Mouse (Mus musculus) CH12.LX (cell line): ENCODE results near the gene Sumo3. TPM values are rescaled to one million over a fixed set of nuclear protein-coding genes. Genes with fewer than 3 reads are reported as not detected.

Experiments
- DNase-seq: peaks from one replicate; pipeline ENCODE4 v3.0.0-alpha.2; 2013; ENCODE audit errors: extremely low read depth
- H3K27ac ChIP-seq: 2 replicates; pipeline ENCODE4 v1.5.1; 2012; ENCODE audit warnings: low read depth, mild to moderate bottlenecking, control low read depth, moderate library complexity; ENCODE audit not compliant: insufficient read depth
- H3K27me3 ChIP-seq: replicated peaks from 2 replicates; pipeline ENCODE3; 2012; ENCODE audit warnings: inconsistent platforms
- H3K36me3 ChIP-seq, 2 experiments: replicated peaks in 1 of 2; 2 replicates each; pipeline versions ENCODE3 to v1.6.1; 2012; ENCODE audit warnings: inconsistent platforms in 1 of 2, low read length in 1 of 2, mild to moderate bottlenecking in 1 of 2, mixed read lengths in 1 of 2, moderate library complexity in 1 of 2; ENCODE audit not compliant: control insufficient read depth in 1 of 2, insufficient read depth in 1 of 2
- H3K4me1 ChIP-seq, 2 experiments: 2 replicates each; pipeline ENCODE4 v1.6.1; 2012; ENCODE audit warnings: inconsistent platforms in 1 of 2, moderate library complexity in 1 of 2; ENCODE audit not compliant: insufficient read depth in 2 of 2, control insufficient read depth in 1 of 2
- H3K4me2 ChIP-seq: 2 replicates; pipeline ENCODE4 v1.6.1; 2012; ENCODE audit warnings: low read depth, mild to moderate bottlenecking, control low read depth; ENCODE audit not compliant: poor library complexity, insufficient read depth, severe bottlenecking
- H3K4me3 ChIP-seq, 3 experiments: fragments of 150-350 bp in 1 of 3; sonication (generic) in 1 of 3; replicated peaks in 1 of 3; 2 replicates each; pipeline versions ENCODE3 to v1.5.1; 2011 to 2012; ENCODE audit warnings: low read depth in 2 of 3, low read length in 2 of 3, mild to moderate bottlenecking in 2 of 3, moderate library complexity in 2 of 3, control low read depth in 1 of 3, improper control_type of control experiment in 1 of 3, inconsistent platforms in 1 of 3, mixed read lengths in 1 of 3; ENCODE audit not compliant: poor library complexity in 1 of 3
- H3K79me2 ChIP-seq: replicated peaks from 2 replicates; pipeline ENCODE4 v1.6.1; 2012; ENCODE audit warnings: mild to moderate bottlenecking, moderate library complexity; ENCODE audit not compliant: control insufficient read depth, poor library complexity, insufficient read depth, severe bottlenecking; ENCODE audit errors: extremely low read depth
- H3K9ac ChIP-seq: 2 replicates; pipeline ENCODE4 v1.6.1; 2012; ENCODE audit warnings: low read depth, mild to moderate bottlenecking, control low read depth, moderate library complexity; ENCODE audit not compliant: insufficient read depth
- H3K9me3 ChIP-seq: replicated peaks from 2 replicates; pipeline ENCODE3; 2012; ENCODE audit warnings: low read length, inconsistent platforms, mixed read lengths
- CHD1 ChIP-seq: IDR thresholded peaks from 2 replicates; pipeline ENCODE4 v1.6.1; 2012; ENCODE audit warnings: low read depth, low read length, improper control_type of control experiment, inconsistent platforms
- CHD2 ChIP-seq: IDR thresholded peaks from 2 replicates; pipeline ENCODE4 v1.6.1; 2011; ENCODE audit warnings: low read length, improper control_type of control experiment
- ELF1 ChIP-seq: IDR thresholded peaks from 2 replicates; pipeline ENCODE4 v1.6.1; 2014; ENCODE audit warnings: low read depth, mild to moderate bottlenecking, inconsistent platforms, low read length, improper control_type of control experiment
- ETS1 ChIP-seq: conservative IDR thresholded peaks from 2 replicates; pipeline ENCODE4 v1.6.1; 2012; ENCODE audit warnings: low read depth, mild to moderate bottlenecking, inconsistent platforms, low read length, improper control_type of control experiment, moderate library complexity
- GABPA ChIP-seq: IDR thresholded peaks from 2 replicates; pipeline ENCODE4 v1.6.1; 2012; ENCODE audit warnings: low read depth, low read length, improper control_type of control experiment, inconsistent platforms; ENCODE audit not compliant: insufficient replicate concordance
- HCFC1 ChIP-seq: IDR thresholded peaks from 2 replicates; pipeline ENCODE4 v1.6.1; 2012; ENCODE audit warnings: low read depth, mild to moderate bottlenecking, inconsistent platforms, low read length, improper control_type of control experiment
- JUN ChIP-seq: IDR thresholded peaks from 2 replicates; pipeline ENCODE4 v1.6.1; 2011; ENCODE audit warnings: low read depth, mild to moderate bottlenecking, low read length, improper control_type of control experiment, moderate library complexity; ENCODE audit not compliant: insufficient read depth
- JUND ChIP-seq: conservative IDR thresholded peaks from 2 replicates; pipeline ENCODE4 v1.6.1; 2011; ENCODE audit warnings: low read depth, low read length, improper control_type of control experiment
- KAT2A ChIP-seq: IDR thresholded peaks from 2 replicates; pipeline ENCODE4 v1.6.1; 2012; ENCODE audit warnings: low read length, improper control_type of control experiment, inconsistent platforms; ENCODE audit not compliant: insufficient replicate concordance
- MAFK ChIP-seq: IDR thresholded peaks from 2 replicates; pipeline ENCODE4 v1.6.1; 2011; ENCODE audit warnings: low read length, improper control_type of control experiment; ENCODE audit not compliant: insufficient replicate concordance
- MAX ChIP-seq: IDR thresholded peaks from 2 replicates; pipeline ENCODE4 v1.6.1; 2011; ENCODE audit warnings: low read length, improper control_type of control experiment
- MAZ ChIP-seq: IDR thresholded peaks from 2 replicates; pipeline ENCODE4 v1.6.1; 2012; ENCODE audit warnings: low read depth, mild to moderate bottlenecking, inconsistent platforms, low read length, improper control_type of control experiment, moderate library complexity
- MEF2A ChIP-seq: IDR thresholded peaks from 2 replicates; pipeline ENCODE4 v1.6.1; 2014; ENCODE audit warnings: low read depth, mild to moderate bottlenecking, inconsistent platforms, low read length, improper control_type of control experiment, borderline replicate concordance
- MXI1 ChIP-seq: IDR thresholded peaks from 2 replicates; pipeline ENCODE4 v1.6.1; 2011; ENCODE audit warnings: mild to moderate bottlenecking, low read depth, low read length, improper control_type of control experiment
- MYC ChIP-seq: IDR thresholded peaks from 2 replicates; pipeline ENCODE4 v1.6.1; 2011; ENCODE audit warnings: low read depth, mild to moderate bottlenecking, improper control_type of control experiment, low read length
- NELFE ChIP-seq: IDR thresholded peaks from 2 replicates; pipeline ENCODE4 v1.6.1; 2011; ENCODE audit warnings: low read depth, low read length, improper control_type of control experiment
- NRF1 ChIP-seq: IDR thresholded peaks from 2 replicates; pipeline ENCODE4 v1.6.1; 2014; ENCODE audit warnings: low read depth, mild to moderate bottlenecking, inconsistent platforms, low read length, improper control_type of control experiment, moderate library complexity
- POLR2A ChIP-seq: IDR thresholded peaks from 2 replicates; pipeline ENCODE4 v1.6.1; 2011; ENCODE audit warnings: low read depth, mild to moderate bottlenecking, improper control_type of control experiment, low read length
- POLR2AphosphoS2 ChIP-seq: IDR thresholded peaks from 2 replicates; pipeline ENCODE4 v1.6.1; 2011; ENCODE audit warnings: low read depth, low read length, improper control_type of control experiment
- RAD21 ChIP-seq: IDR thresholded peaks from 2 replicates; pipeline ENCODE4 v1.6.1; 2011; ENCODE audit warnings: low read depth, mild to moderate bottlenecking, low read length, improper control_type of control experiment, moderate library complexity
- RCOR1 ChIP-seq: conservative IDR thresholded peaks from 2 replicates; pipeline ENCODE4 v1.6.1; 2012; ENCODE audit warnings: low read depth, mild to moderate bottlenecking, inconsistent platforms, low read length, improper control_type of control experiment
- SIN3A ChIP-seq: IDR thresholded peaks from 2 replicates; pipeline ENCODE4 v1.6.1; 2012; ENCODE audit warnings: low read length, improper control_type of control experiment, inconsistent platforms
- SMC3 ChIP-seq: IDR thresholded peaks from 2 replicates; pipeline ENCODE4 v1.6.1; 2011; ENCODE audit warnings: low read depth, low read length, improper control_type of control experiment
- TBP ChIP-seq: conservative IDR thresholded peaks from 2 replicates; pipeline ENCODE4 v1.6.1; 2011; ENCODE audit warnings: low read depth, low read length, improper control_type of control experiment
- UBTF ChIP-seq: IDR thresholded peaks from 2 replicates; pipeline ENCODE4 v1.6.1; 2012; ENCODE audit warnings: low read depth, mild to moderate bottlenecking, inconsistent platforms, low read length, improper control_type of control experiment, moderate library complexity
- USF1 ChIP-seq: IDR thresholded peaks from 2 replicates; pipeline ENCODE4 v1.6.1; 2014; ENCODE audit warnings: low read depth, mild to moderate bottlenecking, inconsistent platforms, low read length, improper control_type of control experiment
- USF2 ChIP-seq: conservative IDR thresholded peaks from 2 replicates; pipeline ENCODE4 v1.6.1; 2011; ENCODE audit warnings: low read depth, low read length, improper control_type of control experiment
- ZC3H11A ChIP-seq: IDR thresholded peaks from 2 replicates; pipeline ENCODE4 v1.6.1; 2012; ENCODE audit warnings: low read depth, mild to moderate bottlenecking, inconsistent platforms, low read length, improper control_type of control experiment
- ZKSCAN1 ChIP-seq: IDR thresholded peaks from 2 replicates; pipeline ENCODE4 v1.6.1; 2012; ENCODE audit warnings: low read depth, inconsistent platforms, low read length, improper control_type of control experiment, borderline replicate concordance
- ZMIZ1 ChIP-seq: IDR thresholded peaks from 2 replicates; pipeline ENCODE4 v1.6.1; 2012; ENCODE audit warnings: low read depth, mild to moderate bottlenecking, inconsistent platforms, low read length, improper control_type of control experiment
- ZNF384 ChIP-seq: IDR thresholded peaks from 2 replicates; pipeline ENCODE4 v1.6.1; 2012; ENCODE audit warnings: low read depth, low read length, improper control_type of control experiment, inconsistent platforms
- dilution Hi-C: fragments of 300-500 bp; cut with MboI; formaldehyde crosslinking; loops from 2 replicates; pipeline ENCODE4 v1.14.3; 2020; ENCODE audit warnings: low sequenced_read_pairs; ENCODE audit not compliant: extremely low pct_unique_long_range_greater_than_20kb, extremely low pct_ligation_motif_present
- in situ Hi-C: fragments of 300-500 bp; cut with MboI; formaldehyde crosslinking; loops from 3 replicates; pipeline ENCODE4 v1.14.3; 2019; ENCODE audit warnings: low sequenced_read_pairs, low pct_ligation_motif_present, low pct_unique_long_range_greater_than_20kb, mixed read lengths
- polyA plus RNA-seq: library from polyadenylated mRNA; unstranded; fragments of >175 nt; gene quantifications from 2 replicates; pipeline ENCODE4 v1.2.1, GENCODE M21; 2012; ENCODE audit warnings: low read depth; ENCODE audit not compliant: insufficient read length
- total RNA-seq, 2 experiments: library from RNA; depleted of rRNA; stranded (reverse); fragments of 300-350 nt in 1 of 2; fragments of >200 nt in 1 of 2; gene quantifications; 2 replicates each; pipeline ENCODE4 v1.2.3; 2012 to 2014

Sumo3 gene
- total and polyA plus RNA-seq, 3 experiments, result 54.4 to 130 (median 81.2) TPM

GRCm38 (mm10) chr10:77596060-77596459 lies 9.8 kb upstream of the Sumo3 start:
- in situ Hi-C loops, result no loop called here
- Histone ChIP-seq H3K9me3 (peaks cover 4% of the 10 kb centered on the region), H3K36me3 (peaks cover 49 to 82% of the 10 kb centered on the region in 2 experiments), H3K4me3 (no peak overlapping the region), H3K79me2 (no peaks in the 10 kb centered on the region), H3K4me2 (no peak overlapping the region), H3K27ac (no peak overlapping the region), H3K27me3 (no peaks in the 10 kb centered on the region), H3K9ac (no peak overlapping the region), H3K4me1 (0 out of 4 replicates have a peak, but pooled peaks cover 0 to 1% of the 10 kb centered on the region in 2 experiments)
- dilution Hi-C loops, result no loop called here
- TF ChIP-seq SMC3, result no peak
- TF ChIP-seq CHD2, result no peak
- no peak for TF ChIP-seq JUND
- TF ChIP-seq KAT2A, result no peak
- no peak for TF ChIP-seq ZKSCAN1
- no peak for TF ChIP-seq UBTF
- TF ChIP-seq USF1, result no peak
- TF ChIP-seq MEF2A, result no peak
- TF ChIP-seq ELF1, result no peak
- TF ChIP-seq HCFC1, result no peak
- no peak for TF ChIP-seq MXI1
- no peak for TF ChIP-seq POLR2AphosphoS2
- TF ChIP-seq NRF1, result no peak
- TF ChIP-seq ETS1, result no peak
- TF ChIP-seq JUN, result no peak
- no peak for TF ChIP-seq USF2
- no peak for TF ChIP-seq RCOR1
- no peak for TF ChIP-seq RAD21
- no peak for TF ChIP-seq CHD1
- TF ChIP-seq SIN3A, result no peak
- no peak for DNase-seq

- no peaks in the 10 kb centered on the region for H3K27me3 ChIP-seq
- no peak overlapping the region for H3K27ac ChIP-seq
- no peak overlapping the region for H3K4me3 ChIP-seq
- H3K36me3 ChIP-seq, result peaks cover 10 to 22% of the 10 kb centered on the region in 2 experiments
- H3K79me2 ChIP-seq, result peaks cover 13% of the 10 kb centered on the region
- H3K4me1 ChIP-seq, result peaks cover 5 to 13% of the 10 kb centered on the region in 2 experiments
- TF ChIP-seq ZNF384 (no peak), KAT2A (no peak), RCOR1 (no peak), ZMIZ1 (no peak), ZC3H11A (no peak), CHD2 (no peak), RAD21 (no peak), POLR2A (no peak), MYC (no peak), NELFE (no peak), MAX (no peak), MAZ (no peak), TBP (no peak), USF1 (no peak), JUN (no peak), MAFK (no peak), ZKSCAN1 (no peak), GABPA (no peak), SMC3 (no peak)
- TF ChIP-seq, all 38 proteins: peak for 0
- no peak overlapping the region for H3K9ac ChIP-seq
- in situ Hi-C loops (no loop called here), dilution Hi-C loops (no loop called here)
- peaks cover 7% of the 10 kb centered on the region for H3K9me3 ChIP-seq
- no peak overlapping the region for H3K4me2 ChIP-seq
- no peak for DNase-seq
Measured at GRCm38 (mm10) chr10:77603021-77603420, 2.9 kb upstream of the Sumo3 start.
